Mouse (Mus musculus): ENCODE results near the gene Prss36.

GRCm38 (mm10) chr7:127980606-127981005 is 34.1 kb upstream of the Prss36 start:
- TF ChIP-seq CTCF (IDR thresholded peaks at IDR 0.05; ENCODE audit: borderline replicate concordance, insufficient read depth, low read depth, low read length) (no peak), POLR2A (IDR thresholded peaks at IDR 0.05; ENCODE audit: borderline replicate concordance, insufficient read depth, low read length) (no peak)
